Mouse (Mus musculus): ENCODE data around the gene Hspbp1. TPM values are rescaled to one million over a fixed set of nuclear protein-coding genes. Genes with fewer than 3 reads are reported as not detected.

The Hspbp1 gene
- polyA plus RNA-seq (2016; fragmentation: Nextera tagmentation; extraction: Ambion mirVana), result 123 and 130 TPM in 2 replicates

GRCm38 (mm10) chr7:4684632-4685417 lies at the start of gene Hspbp1:
Gene Hspbp1, minus strand, starts transcription at chr7:4685068.
- Histone ChIP-seq H3K27ac (peak within 1 kb of the TSS; percentile 86), H3K9me3 (replicated peaks) (no peaks in the 10 kb centered on the region), H3K4me3 (peak within 1 kb of the TSS; percentile 80), H3K4me1 (peaks cover 9% of the 10 kb centered on the region), H3K36me3 (peaks cover 25% of the 10 kb centered on the region), H3K27me3 (ENCODE audit: low read depth, poor library complexity, severe bottlenecking) (no peaks in the 10 kb centered on the region)
- DNase-seq (ENCODE audit: low spot score), result peak; percentile 90
- WGBS, result under 1% methylated on average over 32 of the region's 32 CpGs

GRCm38 (mm10) chr7:4732968-4733392 lies 48.1 kb upstream of the Hspbp1 start:
- 70% methylated on average over 6 of the region's 6 CpGs for WGBS
- no peak for DNase-seq (ENCODE audit: low spot score)
- Histone ChIP-seq H3K27ac (no peak overlapping the region), H3K9me3 (replicated peaks) (no peaks in the 10 kb centered on the region), H3K4me3 (no peak overlapping the region), H3K36me3 (no peaks in the 10 kb centered on the region), H3K4me1 (no peaks in the 10 kb centered on the region), H3K27me3 (ENCODE audit: low read depth, poor library complexity, severe bottlenecking) (no peaks in the 10 kb centered on the region)

GRCm38 (mm10) chr7:4731090-4731489 lies 46.2 kb upstream of the Hspbp1 start:
- Histone ChIP-seq H3K4me3 (no peak overlapping the region), H3K36me3 (no peaks in the 10 kb centered on the region), H3K4me1 (no peaks in the 10 kb centered on the region), H3K27ac (no peak overlapping the region), H3K9me3 (replicated peaks) (no peaks in the 10 kb centered on the region), H3K27me3 (ENCODE audit: low read depth, poor library complexity, severe bottlenecking) (no peaks in the 10 kb centered on the region)
- no peak for DNase-seq (ENCODE audit: low spot score)
- WGBS, result 79% methylated on average over 5 of the region's 5 CpGs

- Histone ChIP-seq H3K27me3 (ENCODE audit: low read depth, poor library complexity, severe bottlenecking) (no peaks in the 10 kb centered on the region), H3K4me3 (0 out of 2 replicates have a peak within 1 kb of the TSS, but pooled peaks have one; percentile 38), H3K4me1 (no peaks in the 10 kb centered on the region), H3K9me3 (replicated peaks) (no peaks in the 10 kb centered on the region), H3K27ac (no peak within 1 kb of the TSS), H3K36me3 (no peaks in the 10 kb centered on the region)
- 81% methylated on average over 7 of the region's 7 CpGs for WGBS
- DNase-seq (ENCODE audit: low spot score), result no peak
Measured at GRCm38 (mm10) chr7:4725169-4725568, 40.3 kb upstream of the Hspbp1 start, which contains the start of gene Tmem150b. Gene Tmem150b, minus strand, starts transcription at chr7:4725249.

- no peak overlapping the region for H3K4me3 ChIP-seq
- 73% methylated on average over 3 of the region's 3 CpGs for WGBS
- no peaks in the 10 kb centered on the region for H3K36me3 ChIP-seq
- no peaks in the 10 kb centered on the region for H3K9me3 ChIP-seq (replicated peaks)
- H3K27me3 ChIP-seq (ENCODE audit: low read depth, poor library complexity, severe bottlenecking), result no peaks in the 10 kb centered on the region
- DNase-seq (ENCODE audit: low spot score), result no peak
- no peaks in the 10 kb centered on the region for H3K4me1 ChIP-seq
- no peak overlapping the region for H3K27ac ChIP-seq
Measured at GRCm38 (mm10) chr7:4724359-4724758, 39.5 kb upstream of the Hspbp1 start.

- Histone ChIP-seq H3K27me3 (ENCODE audit: low read depth, poor library complexity, severe bottlenecking) (no peaks in the 10 kb centered on the region), H3K4me1 (no peaks in the 10 kb centered on the region), H3K36me3 (no peaks in the 10 kb centered on the region), H3K9me3 (replicated peaks) (no peaks in the 10 kb centered on the region), H3K4me3 (peak overlapping the region; percentile 38), H3K27ac (peak overlapping the region; percentile 8; the same call in 1 of the 2 replicates)
- no peak for DNase-seq (ENCODE audit: low spot score)
- 40% methylated on average over 12 of the region's 12 CpGs for WGBS
Measured at GRCm38 (mm10) chr7:4723508-4723907, 38.6 kb upstream of the Hspbp1 start.

GRCm38 (mm10) chr7:4719276-4719675 lies 34.4 kb upstream of the Hspbp1 start:
- no peak overlapping the region for H3K4me3 ChIP-seq
- no peaks in the 10 kb centered on the region for H3K27me3 ChIP-seq (ENCODE audit: low read depth, poor library complexity, severe bottlenecking)
- H3K9me3 ChIP-seq (replicated peaks), result no peaks in the 10 kb centered on the region
- 96% methylated on average over 3 of the region's 3 CpGs for WGBS
- DNase-seq (ENCODE audit: low spot score), result no peak
- H3K27ac ChIP-seq, result no peak overlapping the region
- H3K4me1 ChIP-seq, result no peaks in the 10 kb centered on the region
- peaks cover 37% of the 10 kb centered on the region for H3K36me3 ChIP-seq

GRCm38 (mm10) chr7:4716955-4717354 lies 32.1 kb upstream of the Hspbp1 start:
- H3K27ac ChIP-seq, result no peak overlapping the region
- H3K27me3 ChIP-seq (ENCODE audit: low read depth, poor library complexity, severe bottlenecking), result no peaks in the 10 kb centered on the region
- H3K4me1 ChIP-seq, result no peaks in the 10 kb centered on the region
- peaks cover 60% of the 10 kb centered on the region for H3K36me3 ChIP-seq
- no peak overlapping the region for H3K4me3 ChIP-seq
- 76% methylated on average over 6 of the region's 6 CpGs for WGBS
- no peaks in the 10 kb centered on the region for H3K9me3 ChIP-seq (replicated peaks)
- no peak for DNase-seq (ENCODE audit: low spot score)

GRCm38 (mm10) chr7:4712594-4712993 lies 27.7 kb upstream of the Hspbp1 start:
- DNase-seq (ENCODE audit: low spot score), result no peak
- H3K9me3 ChIP-seq (replicated peaks), result no peaks in the 10 kb centered on the region
- H3K27ac ChIP-seq, result no peak overlapping the region
- H3K36me3 ChIP-seq, result peaks cover 98% of the 10 kb centered on the region
- WGBS, result 85% methylated on average over 3 of the region's 3 CpGs
- no peaks in the 10 kb centered on the region for H3K27me3 ChIP-seq (ENCODE audit: low read depth, poor library complexity, severe bottlenecking)
- H3K4me1 ChIP-seq, result no peaks in the 10 kb centered on the region
- H3K4me3 ChIP-seq, result no peak overlapping the region

- H3K27me3 ChIP-seq (ENCODE audit: low read depth, poor library complexity, severe bottlenecking), result no peaks in the 10 kb centered on the region
- H3K4me3 ChIP-seq, result no peak overlapping the region
- peak; percentile 45 for DNase-seq (ENCODE audit: low spot score)
- WGBS, result 44% methylated on average over 18 of the region's 18 CpGs
- H3K27ac ChIP-seq, result no peak overlapping the region
- peaks cover 97% of the 10 kb centered on the region for H3K36me3 ChIP-seq
- no peaks in the 10 kb centered on the region for H3K9me3 ChIP-seq (replicated peaks)
- H3K4me1 ChIP-seq, result no peaks in the 10 kb centered on the region
Measured at GRCm38 (mm10) chr7:4705098-4705497, 20.2 kb upstream of the Hspbp1 start.

- no peaks in the 10 kb centered on the region for H3K4me1 ChIP-seq
- no peak overlapping the region for H3K27ac ChIP-seq
- no peaks in the 10 kb centered on the region for H3K27me3 ChIP-seq (ENCODE audit: low read depth, poor library complexity, severe bottlenecking)
- peaks cover 97% of the 10 kb centered on the region for H3K36me3 ChIP-seq
- WGBS, result 94% methylated on average over 7 of the region's 7 CpGs
- no peaks in the 10 kb centered on the region for H3K9me3 ChIP-seq (replicated peaks)
- no peak for DNase-seq (ENCODE audit: low spot score)
- no peak overlapping the region for H3K4me3 ChIP-seq
Measured at GRCm38 (mm10) chr7:4703195-4703594, 18.3 kb upstream of the Hspbp1 start.

- Histone ChIP-seq H3K4me3 (no peak overlapping the region), H3K4me1 (no peaks in the 10 kb centered on the region), H3K9me3 (replicated peaks) (no peaks in the 10 kb centered on the region), H3K27ac (no peak overlapping the region), H3K27me3 (ENCODE audit: low read depth, poor library complexity, severe bottlenecking) (no peaks in the 10 kb centered on the region), H3K36me3 (peaks cover 96% of the 10 kb centered on the region)
- 70% methylated on average over 8 of the region's 8 CpGs for WGBS
- DNase-seq (ENCODE audit: low spot score), result no peak
Measured at GRCm38 (mm10) chr7:4702334-4702733, 17.5 kb upstream of the Hspbp1 start.

GRCm38 (mm10) chr7:4693004-4693403 lies 8.1 kb upstream of the Hspbp1 start:
- Histone ChIP-seq H3K36me3 (peaks cover 55% of the 10 kb centered on the region), H3K27me3 (ENCODE audit: low read depth, poor library complexity, severe bottlenecking) (no peaks in the 10 kb centered on the region), H3K27ac (no peak overlapping the region), H3K4me1 (peaks cover 18% of the 10 kb centered on the region), H3K9me3 (replicated peaks) (no peaks in the 10 kb centered on the region), H3K4me3 (no peak overlapping the region)
- WGBS, result 95% methylated on average over 6 of the region's 6 CpGs
- no peak for DNase-seq (ENCODE audit: low spot score)
